Mouse (Mus musculus) limb, embryonic 11.5 days (tissue): ENCODE measurements around the gene Blvra. TPM values are rescaled to one million over a fixed set of nuclear protein-coding genes. Genes with fewer than 3 reads are reported as not detected.
"Not testable (repeated sequence)": the region's sequence is repeated elsewhere in the genome, so short reads cannot be mapped to it uniquely, and the experiment has no call there.

Experiments
- ATAC-seq: fragments of 200-750 bp; cut with Nextera tagmentation; 2 replicates; pipeline ENCODE4 v1.8.0; 2017; ENCODE audit warnings: low read depth; ENCODE audit not compliant: insufficient number of reproducible peaks, low FRiP score, low TSS enrichment
- DNase-seq: peaks from one replicate; pipeline ENCODE4 v3.0.0-alpha.2; 2015; ENCODE audit warnings: low spot score
- H3K27ac ChIP-seq: fragments of 300-500 bp; sonication (generic); replicated peaks from 2 replicates; pipeline ENCODE4 v1.5.1; 2014; ENCODE audit warnings: low read depth, mild to moderate bottlenecking, low read length
- H3K27me3 ChIP-seq: fragments of 300-500 bp; sonication (generic); 2 replicates; pipeline ENCODE4 v1.6.1; 2014; ENCODE audit warnings: mild to moderate bottlenecking, low read length, mixed read lengths; ENCODE audit not compliant: control insufficient read depth, insufficient read depth
- H3K36me3 ChIP-seq: fragments of 300-500 bp; sonication (generic); 2 replicates; pipeline ENCODE4 v1.6.1; 2014; ENCODE audit warnings: mild to moderate bottlenecking, low read length, moderate library complexity, mixed read lengths; ENCODE audit not compliant: control insufficient read depth, insufficient read depth
- H3K4me1 ChIP-seq: fragments of 300-500 bp; sonication (generic); 2 replicates; pipeline ENCODE4 v1.6.1; 2014; ENCODE audit warnings: low read length, mixed read lengths; ENCODE audit not compliant: control insufficient read depth, insufficient read depth
- H3K4me2 ChIP-seq: fragments of 300-500 bp; sonication (generic); 2 replicates; pipeline ENCODE4 v1.6.1; 2014; ENCODE audit warnings: low read depth, mild to moderate bottlenecking, moderate library complexity; ENCODE audit not compliant: severe bottlenecking
- H3K4me3 ChIP-seq: fragments of 300-500 bp; sonication (generic); 2 replicates; pipeline ENCODE4 v1.5.1; 2014; ENCODE audit warnings: low read depth, low read length
- H3K9ac ChIP-seq: fragments of 300-500 bp; sonication (generic); 2 replicates; pipeline ENCODE4 v1.6.1; 2014; ENCODE audit warnings: mild to moderate bottlenecking, low read length
- H3K9me3 ChIP-seq: fragments of 300-500 bp; sonication (generic); 2 replicates; pipeline ENCODE4 v1.6.1; 2016; ENCODE audit warnings: low read length; ENCODE audit not compliant: control insufficient read depth
- WGBS: fragments of 180-500 bp; shearing (Covaris S2); extraction: QIAGEN DNeasy Blood & Tissue Kit; methylation state at CpG from one replicate; pipeline ENCODE4 v1.1.7; 2014; 5-methylcytosine and 5-hydroxymethylcytosine counted together
- polyA plus RNA-seq: library from polyadenylated mRNA; unstranded; fragments of >200 nt; fragmentation: Nextera tagmentation; extraction: Ambion mirVana; gene quantifications from 2 replicates; pipeline ENCODE4 v1.2.1, GENCODE M21; 2014

Gene Blvra
- polyA plus RNA-seq, 1 experiment from 2014 or later = 33.6 TPM

DNA sequence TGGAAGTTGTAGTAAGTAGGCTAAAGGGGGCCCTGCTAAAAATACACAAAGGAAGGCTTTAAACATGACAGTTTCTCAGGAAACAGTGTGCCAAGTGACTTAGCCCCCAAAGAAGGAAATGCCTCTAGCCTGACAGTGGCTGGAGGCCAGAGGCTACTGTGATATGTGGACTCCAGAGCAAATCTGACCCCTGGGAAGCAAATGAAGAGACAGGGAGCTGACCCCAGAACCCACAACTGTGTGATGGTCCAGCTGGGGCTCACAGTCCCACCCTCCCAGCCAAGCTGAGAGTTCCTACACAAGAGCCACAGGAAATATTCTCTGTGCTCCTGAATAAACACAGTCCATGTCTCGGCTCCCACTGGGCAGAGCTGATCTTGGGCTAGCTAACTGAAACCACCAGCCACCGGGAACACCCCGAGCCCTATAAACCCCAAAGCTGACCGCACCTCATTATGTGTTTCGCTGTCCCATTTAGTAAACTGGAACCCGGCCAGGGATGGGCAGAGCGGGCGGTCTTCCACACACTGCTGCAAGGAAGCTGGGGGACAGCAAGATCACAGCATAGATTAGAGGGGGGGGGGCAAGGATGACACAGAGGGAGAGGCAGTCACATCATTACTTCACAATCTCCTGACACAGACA, 51.2 kb downstream of the Blvra start:
- ATAC-seq = no peak
- peaks cover 46% of the 10 kb centered on the region for H3K36me3 ChIP-seq
- no peak overlapping the region for H3K9ac ChIP-seq
- no peak overlapping the region for H3K27ac ChIP-seq
- DNase-seq = no peak
- H3K27me3 ChIP-seq = no peaks in the 10 kb centered on the region
- H3K4me3 ChIP-seq = no peak overlapping the region
- H3K4me1 ChIP-seq = no peaks in the 10 kb centered on the region
- H3K4me2 ChIP-seq = no peak overlapping the region
- WGBS = 93% methylated on average over 8 of the region's 8 CpGs
- no peaks in the 10 kb centered on the region for H3K9me3 ChIP-seq

DNA sequence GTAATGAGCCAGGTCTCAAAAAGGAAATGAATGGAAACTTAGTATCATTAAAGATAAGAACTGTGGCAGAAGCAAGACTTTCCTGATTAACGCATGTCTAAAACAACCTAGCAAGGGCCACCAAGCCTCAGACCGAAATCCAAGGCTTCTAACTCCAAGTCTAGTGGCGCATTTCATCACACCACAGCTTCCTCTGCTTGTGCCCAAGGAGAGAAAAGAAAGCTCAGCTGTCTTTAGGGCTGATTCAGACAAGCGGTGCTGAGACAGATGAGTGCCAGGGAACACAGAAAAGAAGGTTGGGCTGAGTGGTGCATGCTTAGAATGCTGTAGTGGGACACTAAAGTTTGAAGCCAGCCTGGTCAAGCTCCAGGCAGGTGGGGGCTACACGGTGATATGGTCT, 58.5 kb downstream of the Blvra start:
- Histone ChIP-seq H3K4me1 (peaks cover 9% of the 10 kb centered on the region), H3K27ac (no peak overlapping the region), H3K4me3 (no peak overlapping the region), H3K9ac (no peak overlapping the region), H3K4me2 (no peak overlapping the region), H3K36me3 (peaks cover 19% of the 10 kb centered on the region), H3K27me3 (no peaks in the 10 kb centered on the region), H3K9me3 (no peaks in the 10 kb centered on the region)
- WGBS = 96% methylated on average over 5 of the region's 5 CpGs
- ATAC-seq (no peak), DNase-seq (no peak)

DNA sequence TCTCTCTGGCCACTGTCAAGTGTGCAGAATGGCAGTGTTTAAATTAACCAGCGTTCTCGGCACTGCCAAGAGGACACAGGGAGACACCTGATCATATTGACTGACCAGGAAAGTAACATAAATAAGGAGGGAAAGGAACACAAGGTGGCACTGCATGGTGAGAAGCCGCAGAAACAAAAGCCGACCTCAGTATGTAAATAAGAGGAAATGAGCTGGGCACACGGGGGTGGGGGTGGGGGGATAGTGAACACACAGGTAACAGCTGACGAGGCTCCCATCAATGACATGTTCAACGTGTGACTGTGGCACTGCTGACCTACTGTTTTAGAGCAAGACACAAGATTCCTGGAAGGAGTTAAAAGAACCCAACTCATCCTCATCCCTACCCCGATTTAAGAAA, 60.9 kb downstream of the Blvra start:
- Histone ChIP-seq H3K4me3 (no peak overlapping the region), H3K4me1 (peaks cover 9% of the 10 kb centered on the region), H3K27me3 (no peaks in the 10 kb centered on the region), H3K9ac (no peak overlapping the region), H3K36me3 (peaks cover 4% of the 10 kb centered on the region; the same call in 1 of the 2 replicates), H3K4me2 (no peak overlapping the region), H3K9me3 (no peaks in the 10 kb centered on the region), H3K27ac (no peak overlapping the region)
- WGBS = 78% methylated on average over 8 of the region's 8 CpGs
- ATAC-seq = no peak
- no peak for DNase-seq

DNA sequence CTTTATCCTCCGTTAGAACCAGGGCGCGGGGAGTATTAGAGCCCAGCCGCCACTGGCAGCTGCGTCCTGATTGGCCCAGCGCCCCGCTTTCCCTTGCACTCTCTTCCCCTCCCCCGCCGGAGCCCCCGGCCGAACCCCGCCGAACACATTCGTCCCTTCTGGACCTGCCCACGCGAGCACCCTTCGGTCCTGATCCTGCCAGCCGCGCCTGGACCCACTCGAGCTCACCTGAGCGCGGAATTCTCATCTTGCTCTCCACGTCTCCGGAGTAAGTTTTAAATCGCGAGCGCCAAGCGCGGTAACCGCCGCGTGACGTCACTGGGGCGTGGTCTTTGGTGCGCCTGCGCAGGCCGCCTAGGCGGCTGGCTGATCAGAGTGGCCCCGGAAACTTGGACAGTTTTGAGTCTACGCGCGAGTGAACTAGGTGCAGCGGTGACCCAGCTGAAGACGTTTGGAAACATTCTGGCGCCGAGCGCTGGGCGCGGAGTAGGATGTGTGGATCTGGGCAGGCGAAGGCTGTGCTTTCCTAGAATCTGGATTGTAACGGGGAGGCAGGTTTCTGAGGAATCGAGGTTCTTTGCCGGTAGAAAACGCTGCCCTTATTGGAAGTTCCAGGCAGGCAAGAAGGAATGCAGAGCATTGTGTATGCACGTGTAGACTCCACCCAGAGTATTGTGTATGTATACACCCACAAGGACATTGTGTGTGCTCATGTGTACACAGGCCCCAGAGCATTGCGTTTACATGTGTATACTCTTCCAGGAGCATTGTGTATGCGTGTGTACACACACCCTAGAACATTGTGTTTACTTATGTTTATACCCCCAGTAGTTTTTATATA, 63.4 kb downstream of the Blvra start, which contains the start of gene Ncaph:
Ncaph (minus strand) TSS at position 334 of the 841 bp plus-strand sequence.
- no peaks in the 10 kb centered on the region for H3K36me3 ChIP-seq
- peaks cover 9% of the 10 kb centered on the region for H3K4me1 ChIP-seq
- no peaks in the 10 kb centered on the region for H3K9me3 ChIP-seq
- peak within 1 kb of the TSS; percentile 75 for H3K9ac ChIP-seq
- 2% methylated on average over 57 of the region's 57 CpGs for WGBS
- H3K27me3 ChIP-seq = no peaks in the 10 kb centered on the region
- ATAC-seq = peak; percentile 80
- DNase-seq = peak; percentile 96
- peak within 1 kb of the TSS; percentile 44 for H3K4me2 ChIP-seq
- peak within 1 kb of the TSS; percentile 76 for H3K27ac ChIP-seq
- H3K4me3 ChIP-seq = peak within 1 kb of the TSS; percentile 85

DNA sequence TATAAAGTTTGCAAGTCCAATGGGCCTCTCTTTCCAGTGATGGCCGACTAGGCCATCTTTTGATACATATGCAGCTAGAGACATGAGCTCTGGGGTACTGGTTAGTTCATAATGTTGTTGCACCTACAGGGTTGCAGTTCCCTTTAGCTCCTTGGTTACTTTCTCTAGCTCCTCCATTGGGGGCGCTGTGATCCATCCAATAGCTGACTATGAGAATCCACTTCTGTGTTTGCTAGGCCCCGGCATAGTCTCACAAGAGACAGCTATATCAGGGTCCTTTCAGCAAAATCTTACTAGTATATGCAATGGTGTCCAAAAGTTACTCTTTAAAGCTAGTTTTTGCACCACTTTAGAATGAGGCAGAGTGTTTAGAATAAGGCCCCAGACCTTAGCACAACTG, 64.8 kb downstream of the Blvra start:
- not testable (repeated sequence) for H3K36me3 ChIP-seq, ATAC-seq, H3K9ac ChIP-seq, H3K4me1 ChIP-seq, H3K27ac ChIP-seq, H3K4me3 ChIP-seq, H3K9me3 ChIP-seq, H3K4me2 ChIP-seq, H3K27me3 ChIP-seq, DNase-seq
- 45% methylated on average over 2 of the region's 3 CpGs for WGBS

DNA sequence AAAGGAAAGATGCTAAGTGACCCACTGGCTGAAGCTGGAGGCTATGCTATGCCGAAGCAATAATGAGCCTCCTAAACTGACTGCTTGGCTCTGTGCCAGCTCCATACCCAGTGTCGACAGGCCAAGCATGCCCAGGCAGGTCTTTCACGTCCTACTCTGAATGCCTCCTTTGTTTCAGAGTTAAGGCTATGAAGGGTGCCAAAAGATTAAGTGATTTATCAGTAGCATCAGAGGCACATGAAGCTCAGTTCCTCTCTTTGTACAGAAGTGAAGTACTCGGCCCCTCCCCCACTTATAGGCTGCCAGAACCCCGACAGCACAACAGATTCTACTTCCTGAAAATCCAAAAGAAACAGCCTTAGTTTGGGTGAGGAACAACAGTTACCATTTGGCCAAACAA, 66.5 kb downstream of the Blvra start:
- Histone ChIP-seq H3K36me3 (peaks cover 6% of the 10 kb centered on the region; the same call in 1 of the 2 replicates), H3K4me2 (no peak overlapping the region), H3K27ac (0 out of 2 replicates have a peak overlapping the region, but pooled peaks have one; percentile 5), H3K4me3 (no peak overlapping the region), H3K9ac (no peak overlapping the region), H3K9me3 (no peaks in the 10 kb centered on the region), H3K27me3 (no peaks in the 10 kb centered on the region), H3K4me1 (peaks cover 9% of the 10 kb centered on the region)
- peak; percentile 79 for DNase-seq
- ATAC-seq = peak; percentile 35
- WGBS = 22% methylated on average over 5 of the region's 5 CpGs

DNA sequence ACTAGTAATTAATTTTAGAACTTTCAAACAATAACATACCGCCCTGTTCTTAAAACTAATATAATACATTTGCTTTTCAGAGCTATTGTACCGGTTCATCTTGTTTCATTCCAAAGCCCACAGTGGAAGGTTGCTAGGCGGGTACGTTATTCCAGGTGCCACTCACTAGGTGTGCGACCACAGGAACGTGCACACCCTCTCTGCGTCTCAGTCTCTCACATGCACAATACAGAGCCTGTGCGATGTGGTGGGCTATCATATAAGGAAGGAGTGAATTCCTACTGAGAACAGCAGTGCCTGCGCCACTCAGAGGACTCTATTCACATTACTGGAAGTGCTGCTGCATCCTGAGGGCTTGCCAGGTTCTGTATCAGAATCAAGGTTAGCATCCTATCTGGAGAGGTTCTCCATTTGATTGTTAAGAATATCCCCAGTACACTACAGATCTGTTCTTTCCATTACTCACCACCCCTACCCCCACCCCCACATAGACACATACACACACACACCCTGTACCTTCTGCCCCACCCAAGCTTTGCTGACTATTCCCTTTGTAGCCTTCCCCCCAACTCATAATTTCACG, 67.5 kb downstream of the Blvra start:
- peaks cover 6% of the 10 kb centered on the region; the same call in 1 of the 2 replicates for H3K36me3 ChIP-seq
- H3K27me3 ChIP-seq = no peaks in the 10 kb centered on the region
- ATAC-seq (no peak), DNase-seq (no peak)
- no peak overlapping the region for H3K27ac ChIP-seq
- H3K4me1 ChIP-seq = peaks cover 5% of the 10 kb centered on the region
- no peak overlapping the region; the same call in 1 of the 2 replicates for H3K9ac ChIP-seq
- H3K4me3 ChIP-seq = no peak overlapping the region
- H3K4me2 ChIP-seq = no peak overlapping the region
- WGBS = 90% methylated on average over 10 of the region's 10 CpGs
- H3K9me3 ChIP-seq = no peaks in the 10 kb centered on the region

DNA sequence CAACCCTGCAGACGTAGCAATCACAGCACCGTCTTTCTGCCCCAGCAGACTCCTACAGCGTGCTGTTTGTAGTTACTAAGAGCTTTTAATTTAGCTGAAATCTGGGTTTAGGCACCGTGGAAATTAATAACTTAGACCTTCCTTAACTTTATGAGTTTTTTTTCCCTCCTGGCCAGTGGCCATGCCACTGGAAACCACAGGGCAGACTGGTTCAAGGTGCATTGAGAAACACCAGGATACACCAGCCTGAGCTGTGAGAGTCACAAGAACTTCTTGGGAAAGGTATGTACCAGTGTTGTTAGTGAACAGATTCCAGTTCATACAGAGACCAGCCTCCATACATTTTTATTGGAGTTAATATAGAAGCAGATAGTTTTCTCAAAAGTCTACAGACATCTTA, 68.0 kb downstream of the Blvra start:
- Histone ChIP-seq H3K4me2 (no peak overlapping the region), H3K36me3 (peaks cover 6% of the 10 kb centered on the region; the same call in 1 of the 2 replicates), H3K9me3 (no peaks in the 10 kb centered on the region), H3K27me3 (no peaks in the 10 kb centered on the region), H3K4me3 (no peak overlapping the region), H3K4me1 (peaks cover 5% of the 10 kb centered on the region), H3K27ac (no peak overlapping the region), H3K9ac (no peak overlapping the region)
- ATAC-seq (no peak), DNase-seq (no peak)
- WGBS = 88% methylated on average over 4 of the region's 4 CpGs
